Mouse (Mus musculus) T-helper 17 cell (primary cell): ENCODE data around the gene Josd1.

Source experiments
- in situ Hi-C, 2 experiments: fragments of 300-600 bp; cut with MboI, MseI; formaldehyde crosslinking; loops; 1 replicate in 1 of 2; 2 replicates in 1 of 2; pipeline ENCODE4 v1.15.1; 2025; ENCODE audit warnings: high pct_unique_total_duplicates in 2 of 2

Josd1 gene

DNA sequence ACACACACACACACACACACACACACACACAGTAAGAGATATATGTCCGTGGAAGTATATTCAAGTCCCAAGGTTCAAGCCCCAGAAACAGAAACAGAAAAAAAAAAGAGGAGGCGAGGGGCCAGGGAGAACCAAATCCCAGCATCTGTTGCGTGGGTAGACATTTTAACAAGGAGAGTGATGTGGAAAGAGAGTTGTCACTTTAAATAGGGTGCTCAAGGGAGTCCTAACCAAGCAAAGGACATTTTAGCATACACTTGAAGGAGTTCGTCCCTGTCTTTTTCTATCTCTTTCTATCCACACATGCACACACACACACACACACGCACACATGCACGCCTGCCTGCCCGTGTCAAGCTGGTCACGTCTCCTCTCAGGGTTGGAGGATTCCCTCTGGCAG lies 23.1 kb downstream of the Josd1 start:
- in situ Hi-C loops: no loop called here

GRCm38 (mm10) chr15:79661852-79662251 lies 25.9 kb downstream of the Josd1 start:
- in situ Hi-C loops: no loop called here

DNA sequence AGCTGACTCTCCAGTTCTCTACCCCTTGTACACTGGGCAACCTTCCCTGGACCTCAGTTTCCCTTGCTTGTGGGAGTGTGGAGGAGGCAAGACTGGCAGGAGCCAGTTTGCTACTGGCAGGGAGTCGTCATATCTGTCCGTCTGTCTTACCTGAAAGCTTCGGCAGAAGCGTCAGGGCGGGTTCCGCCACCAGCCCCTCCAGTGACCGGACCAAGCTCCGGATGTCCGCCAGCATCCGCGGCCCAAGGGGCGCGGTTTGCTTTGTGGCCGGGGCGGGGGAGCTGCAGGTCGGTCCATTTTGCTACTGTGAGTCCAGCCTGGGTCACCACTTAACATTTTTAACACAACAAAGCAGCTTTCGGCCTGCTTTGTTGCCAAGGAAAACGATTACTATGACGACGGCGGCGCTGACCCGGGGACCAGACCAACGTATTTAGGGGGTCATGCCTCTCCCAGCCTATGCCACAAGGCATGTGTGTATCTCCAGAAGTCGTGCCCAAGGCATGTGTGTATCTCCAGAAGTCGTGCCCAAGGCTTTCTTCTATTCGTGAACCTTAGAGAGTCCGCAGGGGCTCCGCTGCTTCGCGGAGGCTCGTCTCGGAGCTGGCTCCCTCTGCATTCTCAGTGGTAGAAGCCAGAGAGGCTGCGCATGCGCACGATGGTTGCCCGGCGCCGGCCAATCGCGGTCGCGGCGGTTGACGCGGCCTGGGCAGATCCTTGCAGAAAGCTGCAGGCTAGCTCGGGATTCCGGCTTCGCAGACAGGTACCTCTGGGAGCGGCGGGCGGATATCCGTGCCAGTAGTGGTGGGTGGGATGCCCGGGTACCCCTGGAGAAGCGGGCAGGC lies 29.0 kb downstream of the Josd1 start, which contains the start of the genes Fam227a and Cby1:
TSS of gene Fam227a (minus strand) at position 426 of the 845 bp plus-strand sequence.
TSS of gene Cby1 (plus strand) at position 669 of the 845 bp plus-strand sequence.
- in situ Hi-C loops: no loop called here

DNA sequence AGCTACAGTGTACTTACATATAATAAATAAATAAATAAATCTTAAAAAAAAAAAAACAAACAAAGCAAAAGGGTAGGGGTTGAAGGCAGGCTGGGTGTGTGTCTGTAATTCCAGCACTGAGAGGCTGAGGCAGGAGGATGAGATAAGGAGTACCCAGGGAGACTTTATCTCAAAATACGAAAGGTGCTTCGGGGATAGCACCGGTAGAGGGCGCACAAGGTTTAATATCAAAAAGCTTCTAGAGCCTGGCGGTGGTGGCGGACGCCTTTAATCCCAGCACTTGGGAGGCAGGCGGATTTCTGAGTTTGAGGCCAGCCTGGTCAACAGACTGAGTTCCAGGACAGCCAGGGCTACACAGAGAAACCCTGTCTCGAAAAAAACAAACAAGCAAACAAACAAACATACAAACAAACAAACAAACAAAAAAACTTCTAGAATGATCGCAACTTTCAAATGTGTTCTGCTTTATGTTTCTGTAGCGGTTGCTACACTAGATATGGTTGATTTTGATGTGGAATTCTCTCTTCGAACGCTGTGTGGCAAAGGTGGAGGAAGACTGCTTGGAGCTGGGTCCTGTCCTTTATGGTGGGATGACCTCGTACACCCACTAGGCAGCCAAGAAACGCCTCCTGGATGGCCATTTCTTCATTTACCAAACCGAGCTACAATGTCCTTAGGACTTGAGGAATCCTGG lies 29.7 kb downstream of the Josd1 start:
- in situ Hi-C loops: no loop called here

- in situ Hi-C loops: no loop called here
Observed at GRCm38 (mm10) chr15:79656451-79656850, 31.3 kb downstream of the Josd1 start.

DNA sequence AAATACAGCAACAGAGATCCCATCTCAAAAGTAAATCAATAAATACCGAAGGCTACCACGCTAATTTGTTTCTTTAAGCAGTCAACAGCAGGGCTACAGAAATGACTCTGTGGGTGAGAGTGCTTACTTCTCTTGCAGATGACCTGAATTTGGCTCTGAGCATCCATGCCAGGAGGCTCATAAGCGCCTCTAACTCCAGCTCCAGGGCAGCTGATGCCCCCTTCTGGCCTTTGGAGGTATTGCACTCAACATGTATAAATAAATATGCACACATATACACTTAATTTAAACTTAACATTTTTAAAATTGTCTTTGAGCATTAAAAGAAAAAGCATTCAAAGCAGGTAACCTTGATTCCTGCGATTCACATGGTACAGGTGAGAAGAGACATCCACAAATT lies 36.2 kb downstream of the Josd1 start:
- in situ Hi-C loops: no loop called here

- in situ Hi-C loops: no loop called here
Observed at GRCm38 (mm10) chr15:79650569-79650968, 37.1 kb downstream of the Josd1 start.

DNA sequence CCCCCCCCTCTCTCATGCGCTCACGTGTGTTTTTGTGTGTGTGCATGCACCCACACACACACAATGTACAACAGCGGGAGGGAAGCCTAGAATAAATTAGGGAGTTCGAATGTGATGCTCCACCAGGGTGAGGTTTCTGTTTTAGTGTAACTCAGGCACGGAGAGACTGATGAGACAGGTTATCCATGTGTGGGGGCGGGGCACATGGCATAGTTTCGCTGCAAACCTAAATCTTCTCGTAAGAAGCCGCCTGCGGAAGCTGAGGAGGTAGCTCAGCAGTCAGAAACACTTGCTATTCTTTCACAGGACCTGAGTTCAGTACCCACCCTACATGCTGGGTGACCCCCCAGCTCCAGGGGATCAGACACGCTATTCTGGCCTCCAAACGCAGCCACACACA lies 39.6 kb downstream of the Josd1 start:
- in situ Hi-C loops: loop anchor here in 1 of 2 experiments (5.0 to 25.0 kb wide), 2 partner anchors 426 to 1536 kb away; partner anchors contain the start of gene Cacng2

GRCm38 (mm10) chr15:79645483-79645882 lies 42.2 kb downstream of the Josd1 start:
- in situ Hi-C loops: loop anchor here in 1 of 2 experiments (5.0 to 25.0 kb wide), 2 partner anchors 423 to 1533 kb away; partner anchors contain the start of gene Cacng2

DNA sequence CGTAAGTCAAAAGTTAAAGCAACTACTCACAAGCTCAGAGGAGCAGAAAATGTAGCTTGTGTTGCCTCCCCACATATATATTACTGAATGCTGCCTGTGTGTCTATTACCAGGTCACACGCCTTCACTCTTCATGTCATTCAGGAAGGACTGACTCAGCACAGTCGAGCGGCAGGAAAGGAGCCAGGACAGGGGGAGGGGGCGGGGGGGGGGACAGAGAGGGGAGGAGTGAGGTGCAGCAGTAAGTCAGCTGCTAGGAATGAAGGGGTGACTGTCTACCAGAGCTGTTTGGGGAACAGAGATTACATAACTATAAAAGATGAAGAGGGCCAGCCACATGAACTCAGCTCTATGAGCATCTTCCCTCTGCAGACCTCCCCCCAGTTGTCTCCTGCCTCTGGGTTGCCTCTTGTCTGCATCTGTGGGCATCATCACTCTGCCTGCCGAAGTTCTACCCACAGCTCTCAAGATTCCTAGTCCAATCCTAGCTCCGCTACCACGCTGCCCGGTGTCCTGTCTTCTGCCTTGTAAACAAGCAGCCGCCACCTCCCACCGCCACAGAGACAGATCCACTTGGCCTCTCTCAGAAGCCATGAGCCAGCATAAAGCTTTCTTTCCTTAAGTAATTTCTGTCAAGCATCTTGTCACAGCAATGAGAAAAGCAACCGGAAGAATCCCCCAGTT lies 46.4 kb downstream of the Josd1 start:
- in situ Hi-C loops: loop anchor here in 1 of 2 experiments (25.0 kb wide), 1 partner anchor 1529 kb away; the partner anchor contains the start of gene Cacng2

DNA sequence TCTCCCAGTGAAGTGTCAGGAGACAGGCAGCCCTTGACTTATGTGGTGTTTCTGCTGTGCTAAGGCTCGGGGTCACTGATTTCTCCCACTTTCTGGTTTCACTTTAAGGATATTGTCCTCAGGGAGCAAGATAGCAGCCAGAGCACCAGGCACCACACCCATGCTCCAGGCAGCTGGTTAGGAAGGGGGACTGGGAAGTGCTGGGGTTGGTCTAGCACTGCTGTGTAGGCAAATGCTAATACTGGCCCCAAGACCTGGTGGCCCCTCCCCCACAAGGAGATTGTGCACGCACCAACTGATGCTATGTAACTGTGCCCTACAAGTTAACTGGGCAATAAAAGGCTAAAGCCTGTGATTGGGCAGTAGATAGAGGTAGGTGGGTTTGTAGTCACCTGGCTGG lies 57.2 kb downstream of the Josd1 start:
- in situ Hi-C loops: loop anchor here in 1 of 2 experiments (25.0 kb wide), 1 partner anchor 1518 kb away; the partner anchor contains the start of gene Cacng2
